Mouse (Mus musculus): ENCODE measurements at regions not wholly inside any gene's neighbourhood (a gene's known extent, or its start where the extent isn't known, plus 50 kb on each side); places are given as distances from the start of the nearest gene placed in this dataset.
A peak's percentile ranks its signal among the peaks of the same experiment; 100 is the strongest.

DNA sequence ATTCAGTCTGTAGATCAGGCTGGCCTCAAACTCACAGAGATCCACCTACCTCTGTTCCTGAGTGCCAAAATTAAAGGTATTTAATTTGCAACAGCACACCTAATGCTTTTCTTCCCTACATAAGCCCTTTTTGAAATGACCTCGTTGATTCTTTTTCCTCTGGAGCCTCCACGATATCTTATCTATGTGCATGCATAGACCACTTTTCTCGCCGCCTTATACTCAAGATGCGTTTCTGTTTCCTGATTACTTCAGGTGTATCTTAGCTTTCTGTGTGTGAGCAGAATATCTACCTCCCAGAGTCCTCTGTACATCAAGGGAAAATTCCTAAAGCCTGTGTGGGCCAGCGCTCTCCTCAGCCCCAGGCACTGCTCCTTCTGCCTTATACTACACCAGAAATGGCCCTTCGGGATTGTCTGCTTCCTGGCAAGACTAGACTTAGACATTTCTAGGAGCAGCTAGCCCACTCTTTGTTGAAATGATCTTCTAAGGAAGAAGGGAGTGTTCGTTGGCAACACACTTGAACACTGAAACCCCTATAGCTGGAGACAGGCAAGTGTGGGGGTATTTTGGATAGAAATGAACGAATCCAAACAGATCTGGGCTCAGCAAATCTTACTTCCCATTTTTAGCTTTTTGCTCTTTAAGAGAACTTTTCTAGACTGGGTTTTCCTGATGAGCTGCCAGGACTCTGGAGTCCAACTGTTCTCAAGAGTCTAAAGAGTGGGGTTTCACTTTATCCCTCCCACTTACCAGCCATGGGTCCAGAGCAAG is 54.0 kb upstream of the Rbm15 start:
- no peak for DNase-seq (ENCODE audit: low spot score)

DNA sequence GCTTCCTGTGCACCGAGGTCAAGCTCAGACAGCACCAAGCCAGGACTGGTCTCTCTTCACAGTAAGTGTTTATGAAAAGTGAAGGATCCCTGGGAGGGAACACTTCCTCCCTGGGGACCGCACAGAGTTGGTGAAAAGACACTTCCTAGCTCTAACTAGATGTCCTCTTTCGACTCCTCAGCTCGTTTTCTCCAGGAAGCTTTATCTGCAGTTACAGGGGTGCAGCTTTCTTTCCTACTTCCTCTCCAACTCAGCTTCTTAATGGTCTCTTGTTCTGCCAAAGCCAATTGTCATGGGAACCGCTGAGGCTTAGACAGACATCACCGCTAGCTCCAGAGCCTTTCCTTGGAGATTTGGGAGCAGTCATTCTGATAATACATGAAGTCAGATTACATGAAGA is 53.0 kb upstream of the Rbm15 start:
- DNase-seq (ENCODE audit: low spot score) = peak; percentile 34
